In genomic region chr1:167608201-167608741, GRCm38 (mm10) we compare ENCODE assay signal across 11 mouse cellular contexts. TPM values are rescaled to one million over a fixed set of nuclear protein-coding genes. Genes with fewer than 3 reads are reported as not detected.
A peak's percentile ranks its signal among the peaks of the same experiment; 100 is the strongest.
DNase-seq lines count a peak whose midpoint lies in the region; ATAC-seq lines count a peak whose summit lies in the region.
"Had no signal": no experiment of that assay in that cellular context is flagged by ENCODE, and none has a peak within 500 bp of the region (broad histone marks: within the 10 kb centered on the region; RNA-seq: fewer than 3 reads in every experiment).

No protein-coding gene starts in this region.

- H3K4me3 ChIP-seq in embryonic facial prominence, embryonic 14.5 days (ENCODE audit: low read depth, low read length): no peak overlapping the region
- H3K4me3 ChIP-seq in embryonic facial prominence, embryonic 10.5 days: no peak overlapping the region
- peak overlapping the region; percentile 38 for H3K4me3 ChIP-seq in hindbrain, embryonic 16.5 days (ENCODE audit: low read length)
- peak overlapping the region; percentile 34 for H3K4me3 ChIP-seq in midbrain, embryonic 10.5 days

- no peaks in the 10 kb centered on the region for H3K27me3 ChIP-seq in embryonic facial prominence, embryonic 14.5 days (replicated peaks; ENCODE audit: control insufficient read depth, insufficient read depth, low read length)
- 0 out of 2 replicates have a peak, but pooled peaks cover 7% of the 10 kb centered on the region for H3K27me3 ChIP-seq in embryonic facial prominence, embryonic 10.5 days (replicated peaks; ENCODE audit: low read depth, poor library complexity, severe bottlenecking)
- H3K27me3 ChIP-seq in hindbrain, embryonic 16.5 days (replicated peaks; ENCODE audit: control insufficient read depth, insufficient read depth, low read length): no peaks in the 10 kb centered on the region
- peaks cover 50% of the 10 kb centered on the region for H3K27me3 ChIP-seq in midbrain, embryonic 10.5 days (ENCODE audit: low read depth, poor library complexity, severe bottlenecking)

- 32% methylated on average over 9 of the region's 9 CpGs for WGBS in embryonic facial prominence, embryonic 14.5 days
- WGBS in embryonic facial prominence, embryonic 10.5 days: 38% methylated on average over 9 of the region's 9 CpGs
- 7% methylated on average over 8 of the region's 9 CpGs for WGBS in hindbrain, embryonic 16.5 days
- 19% methylated on average over 9 of the region's 9 CpGs for WGBS in midbrain, embryonic 10.5 days

- no peaks in the 10 kb centered on the region for H3K36me3 ChIP-seq in embryonic facial prominence, embryonic 14.5 days (ENCODE audit: control insufficient read depth, insufficient read depth, low read length)
- H3K36me3 ChIP-seq in embryonic facial prominence, embryonic 10.5 days (replicated peaks): no peaks in the 10 kb centered on the region
- H3K36me3 ChIP-seq in hindbrain, embryonic 16.5 days (ENCODE audit: control insufficient read depth, insufficient read depth, low read length): no peaks in the 10 kb centered on the region
- no peaks in the 10 kb centered on the region for H3K36me3 ChIP-seq in midbrain, embryonic 10.5 days

- no peak overlapping the region for H3K9ac ChIP-seq in embryonic facial prominence, embryonic 14.5 days (ENCODE audit: low read depth, low read length)
- H3K9ac ChIP-seq in hindbrain, embryonic 16.5 days (ENCODE audit: low read depth, low read length): peak overlapping the region; percentile 38; the same call in 1 of the 2 replicates

- no peak overlapping the region for H3K4me2 ChIP-seq in embryonic facial prominence, embryonic 14.5 days (ENCODE audit: low read depth, low read length)
- peak overlapping the region; percentile 75 for H3K4me2 ChIP-seq in hindbrain, embryonic 16.5 days (ENCODE audit: low read length)

- DNase-seq in embryonic facial prominence, embryonic 14.5 days (ENCODE audit: low spot score): peak; percentile 23
- DNase-seq in embryonic facial prominence, embryonic 10.5 days (ENCODE audit: low spot score): no peak
- DNase-seq in midbrain, embryonic 10.5 days (ENCODE audit: low spot score): no peak
- peak; percentile 39 for DNase-seq in right cerebral cortex, postnatal 25 days
- DNase-seq in cerebellum, adult 11-12 months: no peak
- DNase-seq: kidney, postnatal 10 days; lung, postnatal 36 days had no signal

- no peaks in the 10 kb centered on the region for H3K4me1 ChIP-seq in embryonic facial prominence, embryonic 14.5 days (ENCODE audit: control insufficient read depth, insufficient read depth, low read length)
- H3K4me1 ChIP-seq in embryonic facial prominence, embryonic 10.5 days: peaks cover 16% of the 10 kb centered on the region
- peaks cover 13% of the 10 kb centered on the region for H3K4me1 ChIP-seq in hindbrain, embryonic 16.5 days (ENCODE audit: control insufficient read depth, insufficient read depth, low read depth, low read length)
- H3K4me1 ChIP-seq in midbrain, embryonic 10.5 days: peaks cover 27% of the 10 kb centered on the region

- no peak overlapping the region for H3K27ac ChIP-seq in embryonic facial prominence, embryonic 14.5 days (replicated peaks; ENCODE audit: low read depth, low read length)
- H3K27ac ChIP-seq in embryonic facial prominence, embryonic 10.5 days (replicated peaks): no peak overlapping the region
- H3K27ac ChIP-seq in hindbrain, embryonic 16.5 days (ENCODE audit: low read depth, low read length): peak overlapping the region; percentile 70
- H3K27ac ChIP-seq in midbrain, embryonic 10.5 days (replicated peaks): no peak overlapping the region

- ATAC-seq in embryonic facial prominence, embryonic 14.5 days (ENCODE audit: low read depth): no peak
- ATAC-seq in hindbrain, embryonic 16.5 days: peak; percentile 95
- no peak for ATAC-seq in monocyte, adult 5-6 weeks (replicated peaks; ENCODE audit: insufficient number of reproducible peaks, low FRiP score, low TSS enrichment, poor library complexity, severe bottlenecking)
- ATAC-seq in activated CD4-positive, CD25-positive, alpha-beta regulatory T cell, adult 4 months: no peak

- no peaks in the 10 kb centered on the region for H3K9me3 ChIP-seq in embryonic facial prominence, embryonic 14.5 days (ENCODE audit: control insufficient read depth, low read length)
- no peaks in the 10 kb centered on the region for H3K9me3 ChIP-seq in embryonic facial prominence, embryonic 10.5 days
- no peaks in the 10 kb centered on the region for H3K9me3 ChIP-seq in hindbrain, embryonic 16.5 days (ENCODE audit: control insufficient read depth, low read length)
- no peaks in the 10 kb centered on the region for H3K9me3 ChIP-seq in midbrain, embryonic 10.5 days (replicated peaks)

RNA-seq across cellular contexts. Expression of gene Rxrg, which starts 10.1 kb away (rescaled TPM):
- polyA plus RNA-seq in embryonic facial prominence, embryonic 14.5 days (2014; fragmentation: Nextera tagmentation; extraction: Ambion mirVana): 20.9 and 25.2 TPM in 2 replicates
- polyA plus RNA-seq in embryonic facial prominence, embryonic 10.5 days (2016; fragmentation: Nextera tagmentation; extraction: Ambion mirVana): 3.6 and 4.0 TPM in 2 replicates
- 19.7 and 21.4 TPM in 2 replicates for polyA plus RNA-seq in hindbrain, embryonic 16.5 days (2015; fragmentation: Nextera tagmentation; extraction: Ambion mirVana)
- 2.2 and 3.2 TPM in 2 replicates for polyA plus RNA-seq in midbrain, embryonic 10.5 days (2016; fragmentation: Nextera tagmentation; extraction: Ambion mirVana)
- not detected in 3 replicates for total RNA-seq in monocyte, adult 5-6 weeks (2017)
- polyA plus RNA-seq in activated CD4-positive, CD25-positive, alpha-beta regulatory T cell, adult 4 months (2017; shearing (Covaris generic)): not detected
- polyA plus RNA-seq: C2C12 had no signal

Comparison
In these comparisons a context has a peak if more than half of its experiments do, and no peak if none do; other contexts are left out.
1. DNase-seq: peak in embryonic facial prominence, embryonic 14.5 days (single experiment) and right cerebral cortex, postnatal 25 days (single experiment); none in embryonic facial prominence, embryonic 10.5 days (single experiment), midbrain, embryonic 10.5 days (single experiment) and cerebellum, adult 11-12 months (single experiment).
2. H3K4me3 ChIP-seq: peak in hindbrain, embryonic 16.5 days (single experiment) and midbrain, embryonic 10.5 days (single experiment); none in embryonic facial prominence, embryonic 14.5 days (single experiment) and embryonic facial prominence, embryonic 10.5 days (single experiment).